Mouse (Mus musculus) R1 (cell line): ENCODE data around the gene Tex14.
A peak's percentile ranks its signal among the peaks of the same experiment; 100 is the strongest.
"Not testable (repeated sequence)": the region's sequence is repeated elsewhere in the genome, so short reads cannot be mapped to it uniquely, and the experiment has no call there.

ENCODE experiments used
- DNase-seq: peaks from one replicate; pipeline ENCODE4 v3.0.0-alpha.2; 2018; ENCODE audit warnings: low read depth, low spot score

The Tex14 gene

GRCm38 (mm10) chr11:87426450-87427250 lies 21.8 kb downstream of the Tex14 start:
- DNase-seq: peak; percentile 94

GRCm38 (mm10) chr11:87427273-87428050 lies 22.6 kb downstream of the Tex14 start:
- no peak for DNase-seq

- no peak for DNase-seq
Observed at GRCm38 (mm10) chr11:87428051-87428673, 23.3 kb downstream of the Tex14 start.

- DNase-seq: no peak
Observed at GRCm38 (mm10) chr11:87429363-87429762, 24.5 kb downstream of the Tex14 start.

GRCm38 (mm10) chr11:87430374-87430773 lies 25.5 kb downstream of the Tex14 start:
- no peak for DNase-seq

GRCm38 (mm10) chr11:87431813-87432212 lies 26.9 kb downstream of the Tex14 start:
- DNase-seq: not testable (repeated sequence)

GRCm38 (mm10) chr11:87432447-87432846 lies 27.6 kb downstream of the Tex14 start:
- DNase-seq: no peak

- no peak for DNase-seq
Observed at GRCm38 (mm10) chr11:87432933-87433669, 28.2 kb downstream of the Tex14 start.

GRCm38 (mm10) chr11:87435107-87435506 lies 30.2 kb downstream of the Tex14 start:
- DNase-seq: not testable (repeated sequence)

GRCm38 (mm10) chr11:87436326-87437232 lies 31.7 kb downstream of the Tex14 start:
- DNase-seq: no peak

GRCm38 (mm10) chr11:87439796-87440420 lies 35.0 kb downstream of the Tex14 start:
- DNase-seq: no peak

GRCm38 (mm10) chr11:87442643-87443372 lies 37.9 kb downstream of the Tex14 start:
- DNase-seq: peak; percentile 73

- DNase-seq: peak; percentile 95
Observed at GRCm38 (mm10) chr11:87443373-87443883, 38.6 kb downstream of the Tex14 start.

- not testable (repeated sequence) for DNase-seq
Observed at GRCm38 (mm10) chr11:87444056-87444455, 39.2 kb downstream of the Tex14 start.

- peak; percentile 72 for DNase-seq
Observed at GRCm38 (mm10) chr11:87444735-87445428, 40.0 kb downstream of the Tex14 start.

- not testable (repeated sequence) for DNase-seq
Observed at GRCm38 (mm10) chr11:87445593-87445992, 40.7 kb downstream of the Tex14 start.

- DNase-seq: no peak
Observed at GRCm38 (mm10) chr11:87446159-87446558, 41.3 kb downstream of the Tex14 start.

- no peak for DNase-seq
Observed at GRCm38 (mm10) chr11:87447429-87447828, 42.6 kb downstream of the Tex14 start.
